Mouse (Mus musculus): Measurements from ENCODE around the gene Fancc. TPM values are rescaled to one million over a fixed set of nuclear protein-coding genes. Genes with fewer than 3 reads are reported as not detected.

Gene Fancc
- polyA plus RNA-seq, 1 experiment from 2014 or later: 13.7 TPM

- H3K36me3 ChIP-seq (ENCODE audit: poor library complexity, severe bottlenecking): no peaks in the 10 kb centered on the region
- H3K4me2 ChIP-seq: no peak overlapping the region
- ATAC-seq: no peak
- H3K27ac ChIP-seq: no peak overlapping the region
- H3K9me3 ChIP-seq (replicated peaks): no peaks in the 10 kb centered on the region
- no peak overlapping the region for H3K9ac ChIP-seq
- H3K4me3 ChIP-seq: no peak overlapping the region
- 80% methylated on average over 4 of the region's 4 CpGs for WGBS
- no peaks in the 10 kb centered on the region for H3K4me1 ChIP-seq
- H3K27me3 ChIP-seq: no peaks in the 10 kb centered on the region
These were observed 85.6 kb downstream of the Fancc start for GRCm38 (mm10) chr13:63411310-63412022.

GRCm38 (mm10) chr13:63410578-63411298 is 86.3 kb downstream of the Fancc start:
- Histone ChIP-seq H3K27ac (no peak overlapping the region), H3K4me2 (no peak overlapping the region), H3K4me3 (no peak overlapping the region), H3K4me1 (no peaks in the 10 kb centered on the region), H3K9ac (no peak overlapping the region), H3K9me3 (replicated peaks) (no peaks in the 10 kb centered on the region), H3K27me3 (no peaks in the 10 kb centered on the region), H3K36me3 (ENCODE audit: poor library complexity, severe bottlenecking) (no peaks in the 10 kb centered on the region)
- WGBS: 89% methylated on average over 9 of the region's 9 CpGs
- no peak for ATAC-seq

- Histone ChIP-seq H3K27ac (no peak overlapping the region), H3K9me3 (replicated peaks) (no peaks in the 10 kb centered on the region), H3K4me2 (no peak overlapping the region), H3K4me1 (no peaks in the 10 kb centered on the region), H3K4me3 (no peak overlapping the region), H3K9ac (no peak overlapping the region), H3K27me3 (no peaks in the 10 kb centered on the region), H3K36me3 (ENCODE audit: poor library complexity, severe bottlenecking) (no peaks in the 10 kb centered on the region)
- no peak for ATAC-seq
- WGBS: 81% methylated on average over 4 of the region's 4 CpGs
These were observed 91.9 kb downstream of the Fancc start for GRCm38 (mm10) chr13:63405151-63405550.

GRCm38 (mm10) chr13:63404657-63405056 is 92.4 kb downstream of the Fancc start:
- ATAC-seq: no peak
- Histone ChIP-seq H3K9ac (no peak overlapping the region), H3K27me3 (no peaks in the 10 kb centered on the region), H3K4me2 (no peak overlapping the region), H3K27ac (no peak overlapping the region), H3K4me1 (no peaks in the 10 kb centered on the region), H3K9me3 (replicated peaks) (no peaks in the 10 kb centered on the region), H3K4me3 (no peak overlapping the region), H3K36me3 (ENCODE audit: poor library complexity, severe bottlenecking) (no peaks in the 10 kb centered on the region)
- 91% methylated on average over 2 of the region's 2 CpGs for WGBS

- H3K36me3 ChIP-seq (ENCODE audit: poor library complexity, severe bottlenecking): no peaks in the 10 kb centered on the region
- no peaks in the 10 kb centered on the region for H3K9me3 ChIP-seq (replicated peaks)
- ATAC-seq: no peak
- no peak overlapping the region for H3K27ac ChIP-seq
- H3K4me3 ChIP-seq: no peak overlapping the region
- no peaks in the 10 kb centered on the region for H3K4me1 ChIP-seq
- H3K9ac ChIP-seq: no peak overlapping the region
- no peak overlapping the region for H3K4me2 ChIP-seq
- H3K27me3 ChIP-seq: no peaks in the 10 kb centered on the region
- 81% methylated on average over 2 of the region's 2 CpGs for whole genome bisulfite sequencing
These were observed 94.3 kb downstream of the Fancc start for GRCm38 (mm10) chr13:63402823-63403222.

- ATAC-seq: no peak
- Histone ChIP-seq H3K4me3 (no peak overlapping the region), H3K27ac (no peak overlapping the region), H3K9me3 (replicated peaks) (no peaks in the 10 kb centered on the region), H3K9ac (no peak overlapping the region), H3K4me1 (no peaks in the 10 kb centered on the region), H3K36me3 (ENCODE audit: poor library complexity, severe bottlenecking) (no peaks in the 10 kb centered on the region), H3K27me3 (no peaks in the 10 kb centered on the region), H3K4me2 (no peak overlapping the region)
- 94% methylated on average over 6 of the region's 6 CpGs for WGBS
These were observed 97.0 kb downstream of the Fancc start for GRCm38 (mm10) chr13:63400069-63400468.

- no peaks in the 10 kb centered on the region for H3K9me3 ChIP-seq (replicated peaks)
- no peaks in the 10 kb centered on the region for H3K4me1 ChIP-seq
- H3K4me3 ChIP-seq: no peak overlapping the region
- WGBS: 93% methylated on average over 1 of the region's 1 CpGs
- no peak overlapping the region for H3K9ac ChIP-seq
- no peak for ATAC-seq
- no peak overlapping the region for H3K27ac ChIP-seq
- H3K27me3 ChIP-seq: no peaks in the 10 kb centered on the region
- H3K36me3 ChIP-seq (ENCODE audit: poor library complexity, severe bottlenecking): no peaks in the 10 kb centered on the region
- no peak overlapping the region for H3K4me2 ChIP-seq
These were observed 99.7 kb downstream of the Fancc start for GRCm38 (mm10) chr13:63397420-63397819.

GRCm38 (mm10) chr13:63394304-63395063 is 102.6 kb downstream of the Fancc start:
- Histone ChIP-seq H3K36me3 (ENCODE audit: poor library complexity, severe bottlenecking) (no peaks in the 10 kb centered on the region), H3K4me1 (no peaks in the 10 kb centered on the region), H3K9ac (no peak overlapping the region), H3K4me2 (no peak overlapping the region), H3K9me3 (replicated peaks) (no peaks in the 10 kb centered on the region), H3K27me3 (no peaks in the 10 kb centered on the region), H3K27ac (no peak overlapping the region), H3K4me3 (no peak overlapping the region)
- no peak for ATAC-seq
- 88% methylated on average over 7 of the region's 7 CpGs for WGBS

- H3K4me2 ChIP-seq: no peak overlapping the region
- H3K27me3 ChIP-seq: no peaks in the 10 kb centered on the region
- no peak overlapping the region for H3K27ac ChIP-seq
- no peak overlapping the region for H3K9ac ChIP-seq
- 0 out of 2 replicates have a peak, but pooled peaks cover 3% of the 10 kb centered on the region for H3K36me3 ChIP-seq (ENCODE audit: poor library complexity, severe bottlenecking)
- H3K9me3 ChIP-seq (replicated peaks): no peaks in the 10 kb centered on the region
- H3K4me3 ChIP-seq: no peak overlapping the region
- WGBS: 88% methylated on average over 2 of the region's 2 CpGs
- no peak for ATAC-seq
- no peaks in the 10 kb centered on the region for H3K4me1 ChIP-seq
These were observed 111.8 kb downstream of the Fancc start for GRCm38 (mm10) chr13:63385234-63385633.

- no peak overlapping the region for H3K9ac ChIP-seq
- H3K27ac ChIP-seq: no peak overlapping the region
- no peak for ATAC-seq
- WGBS: 82% methylated on average over 3 of the region's 3 CpGs
- no peaks in the 10 kb centered on the region for H3K27me3 ChIP-seq
- H3K9me3 ChIP-seq (replicated peaks): no peaks in the 10 kb centered on the region
- H3K36me3 ChIP-seq (ENCODE audit: poor library complexity, severe bottlenecking): 0 out of 2 replicates have a peak, but pooled peaks cover 3% of the 10 kb centered on the region
- no peak overlapping the region for H3K4me2 ChIP-seq
- H3K4me3 ChIP-seq: no peak overlapping the region
- no peaks in the 10 kb centered on the region for H3K4me1 ChIP-seq
These were observed 112.3 kb downstream of the Fancc start for GRCm38 (mm10) chr13:63384775-63385174.

- Histone ChIP-seq H3K4me2 (no peak overlapping the region), H3K4me3 (no peak overlapping the region), H3K4me1 (no peaks in the 10 kb centered on the region), H3K36me3 (ENCODE audit: poor library complexity, severe bottlenecking) (0 out of 2 replicates have a peak, but pooled peaks cover 3% of the 10 kb centered on the region), H3K27ac (no peak overlapping the region), H3K9me3 (replicated peaks) (no peaks in the 10 kb centered on the region), H3K27me3 (no peaks in the 10 kb centered on the region), H3K9ac (no peak overlapping the region)
- no peak for ATAC-seq
- WGBS: 73% methylated on average over 2 of the region's 2 CpGs
These were observed 114.9 kb downstream of the Fancc start for GRCm38 (mm10) chr13:63382206-63382605.

Data from forebrain, embryonic 13.5 days (tissue).